ENCODE assay signal across 8 mouse cellular contexts in genomic region chr8:9771606-9772518, GRCm38 (mm10). TPM values are rescaled to one million over a fixed set of nuclear protein-coding genes. Genes with fewer than 3 reads are reported as not detected.
DNase-seq lines count a peak whose midpoint lies in the region; ATAC-seq and TF ChIP-seq lines count a peak whose summit lies in the region.

No protein-coding gene starts in this region.

- H3K4me2 ChIP-seq in lung, embryonic 16.5 days (ENCODE audit: low read depth, low read length): peak overlapping the region; percentile 77
- peak overlapping the region; percentile 91 for H3K4me2 ChIP-seq in embryonic facial prominence, embryonic 13.5 days
- peak overlapping the region; percentile 59 for H3K4me2 ChIP-seq in intestine, postnatal 0 days (replicated peaks; ENCODE audit: low read depth)
- peak overlapping the region; percentile 39; the same call in 1 of the 2 replicates for H3K4me2 ChIP-seq in liver, embryonic 15.5 days
- peak overlapping the region; percentile 83 for H3K4me2 ChIP-seq in stomach, embryonic 14.5 days (replicated peaks; ENCODE audit: low read depth, low read length)

- H3K4me3 ChIP-seq in lung, embryonic 16.5 days (ENCODE audit: low read length): peak overlapping the region; percentile 51
- peak overlapping the region; percentile 52 for H3K4me3 ChIP-seq in embryonic facial prominence, embryonic 13.5 days
- peak overlapping the region; percentile 30 for H3K4me3 ChIP-seq in intestine, postnatal 0 days (ENCODE audit: low read depth, low read length)
- peak overlapping the region; percentile 23 for H3K4me3 ChIP-seq in liver, embryonic 15.5 days (replicated peaks)
- peak overlapping the region; percentile 48 for H3K4me3 ChIP-seq in stomach, embryonic 14.5 days (ENCODE audit: low read depth, low read length)

- no peaks in the 10 kb centered on the region for H3K9me3 ChIP-seq in lung, embryonic 16.5 days (ENCODE audit: control insufficient read depth, low read length)
- H3K9me3 ChIP-seq in embryonic facial prominence, embryonic 13.5 days: no peaks in the 10 kb centered on the region
- H3K9me3 ChIP-seq in intestine, postnatal 0 days (ENCODE audit: control insufficient read depth): no peaks in the 10 kb centered on the region
- H3K9me3 ChIP-seq in liver, embryonic 15.5 days (replicated peaks): no peaks in the 10 kb centered on the region
- H3K9me3 ChIP-seq in stomach, embryonic 14.5 days (ENCODE audit: control insufficient read depth, low read depth, low read length): no peaks in the 10 kb centered on the region

- peaks cover 40% of the 10 kb centered on the region for H3K27me3 ChIP-seq in lung, embryonic 16.5 days (ENCODE audit: control insufficient read depth, insufficient read depth, low read depth, low read length)
- H3K27me3 ChIP-seq in embryonic facial prominence, embryonic 13.5 days: peaks cover 68% of the 10 kb centered on the region
- H3K27me3 ChIP-seq in intestine, postnatal 0 days (replicated peaks; ENCODE audit: control insufficient read depth, insufficient read depth, low read length): peaks cover 32% of the 10 kb centered on the region
- H3K27me3 ChIP-seq in liver, embryonic 15.5 days: peaks cover 45% of the 10 kb centered on the region
- H3K27me3 ChIP-seq in stomach, embryonic 14.5 days (ENCODE audit: control insufficient read depth, insufficient read depth, low read length): peaks cover 28% of the 10 kb centered on the region; the same call in 1 of the 2 replicates

- whole genome bisulfite sequencing in lung, embryonic 16.5 days: 1% methylated on average over 53 of the region's 55 CpGs
- WGBS in embryonic facial prominence, embryonic 13.5 days: under 1% methylated on average over 47 of the region's 55 CpGs
- WGBS in intestine, postnatal 0 days: under 1% methylated on average over 47 of the region's 55 CpGs
- 2% methylated on average over 53 of the region's 55 CpGs for WGBS in liver, embryonic 15.5 days (ENCODE audit: insufficient replicate concordance)
- under 1% methylated on average over 43 of the region's 55 CpGs for WGBS in stomach, embryonic 14.5 days

- no peak for TF ChIP-seq CTCF in intestine, postnatal 0 days (IDR thresholded peaks at IDR 0.05; ENCODE audit: low read depth)

- no peak overlapping the region for H3K9ac ChIP-seq in lung, embryonic 16.5 days (ENCODE audit: low read length)
- H3K9ac ChIP-seq in embryonic facial prominence, embryonic 13.5 days: peak overlapping the region; percentile 57; the same call in 1 of the 2 replicates
- no peak overlapping the region for H3K9ac ChIP-seq in intestine, postnatal 0 days (ENCODE audit: low read depth, low read length)
- H3K9ac ChIP-seq in liver, embryonic 15.5 days: no peak overlapping the region
- no peak overlapping the region for H3K9ac ChIP-seq in stomach, embryonic 14.5 days (replicated peaks; ENCODE audit: low read depth, low read length)

- H3K4me1 ChIP-seq in lung, embryonic 16.5 days (replicated peaks; ENCODE audit: control insufficient read depth, insufficient read depth, low read length): no peaks in the 10 kb centered on the region; the same call in 1 of the 2 replicates
- H3K4me1 ChIP-seq in embryonic facial prominence, embryonic 13.5 days: peaks cover 24% of the 10 kb centered on the region
- no peaks in the 10 kb centered on the region for H3K4me1 ChIP-seq in intestine, postnatal 0 days (replicated peaks; ENCODE audit: control insufficient read depth, insufficient read depth, low read length)
- H3K4me1 ChIP-seq in liver, embryonic 15.5 days (replicated peaks): no peaks in the 10 kb centered on the region
- H3K4me1 ChIP-seq in stomach, embryonic 14.5 days (ENCODE audit: control insufficient read depth, insufficient read depth, low read length): peaks cover 4% of the 10 kb centered on the region; the same call in 1 of the 2 replicates

- H3K27ac ChIP-seq in lung, embryonic 16.5 days (ENCODE audit: low read length): no peak overlapping the region
- H3K27ac ChIP-seq in embryonic facial prominence, embryonic 13.5 days: no peak overlapping the region
- H3K27ac ChIP-seq in intestine, postnatal 0 days (ENCODE audit: low read depth, low read length): no peak overlapping the region
- no peak overlapping the region for H3K27ac ChIP-seq in liver, embryonic 15.5 days (replicated peaks)
- H3K27ac ChIP-seq in stomach, embryonic 14.5 days (ENCODE audit: low read length): no peak overlapping the region

- no peak for DNase-seq in lung, postnatal 36 days
- no peak for DNase-seq in spleen, postnatal 4 days (ENCODE audit: low spot score in 2 of 2)
- no peak for DNase-seq in spleen, postnatal 14 days (ENCODE audit: low spot score in 2 of 2)

- H3K36me3 ChIP-seq in lung, embryonic 16.5 days (ENCODE audit: control insufficient read depth, insufficient read depth, low read length): no peaks in the 10 kb centered on the region
- H3K36me3 ChIP-seq in embryonic facial prominence, embryonic 13.5 days: no peaks in the 10 kb centered on the region
- no peaks in the 10 kb centered on the region for H3K36me3 ChIP-seq in intestine, postnatal 0 days (ENCODE audit: control insufficient read depth, insufficient read depth)
- H3K36me3 ChIP-seq in liver, embryonic 15.5 days (replicated peaks): no peaks in the 10 kb centered on the region
- H3K36me3 ChIP-seq in stomach, embryonic 14.5 days (ENCODE audit: control insufficient read depth, insufficient read depth, low read length): no peaks in the 10 kb centered on the region

- no peak for ATAC-seq in lung, embryonic 16.5 days (ENCODE audit: low read depth)
- ATAC-seq in embryonic facial prominence, embryonic 13.5 days (ENCODE audit: insufficient number of reproducible peaks, insufficient read depth, low FRiP score, low TSS enrichment, low read depth): no peak
- no peak for ATAC-seq in intestine, postnatal 0 days
- ATAC-seq in liver, embryonic 15.5 days (ENCODE audit: insufficient read depth): no peak
- peak; percentile 39; the same call in 1 of the 2 replicates for ATAC-seq in stomach, embryonic 14.5 days (ENCODE audit: insufficient number of reproducible peaks, insufficient read depth, low FRiP score, low read depth)

RNA-seq across cellular contexts. Expression of gene Fam155a, which starts 0.9 kb away (rescaled TPM):
- 0.15 and 0.29 TPM in 2 replicates for polyA plus RNA-seq in lung, embryonic 16.5 days (2015; fragmentation: Nextera tagmentation; extraction: Ambion mirVana)
- polyA plus RNA-seq in embryonic facial prominence, embryonic 13.5 days (2015; fragmentation: Nextera tagmentation; extraction: Ambion mirVana): 1.0 and 1.1 TPM in 2 replicates
- polyA plus RNA-seq in intestine, postnatal 0 days (2015; fragmentation: Nextera tagmentation; extraction: Ambion mirVana): 0.96 and 1.1 TPM in 2 replicates
- polyA plus RNA-seq in liver, embryonic 15.5 days (2015; fragmentation: Nextera tagmentation; extraction: Ambion mirVana): 0.07 and 0.12 TPM in 2 replicates
- 2.1 and 2.2 TPM in 2 replicates for polyA plus RNA-seq in stomach, embryonic 14.5 days (2014; fragmentation: Nextera tagmentation; extraction: Ambion mirVana)

Comparison
In these comparisons a context has a peak if more than half of its experiments do, and no peak if none do; other contexts are left out.
1. H3K4me2 ChIP-seq: peak in every context shown above with its lines; median percentile 91 in embryonic facial prominence, embryonic 13.5 days; 83 in stomach, embryonic 14.5 days; 77 in lung, embryonic 16.5 days; 59 in intestine, postnatal 0 days; 39 in liver, embryonic 15.5 days.